16 mouse cellular contexts compared by ENCODE assay signal in genomic region chr3:105408211-105408610, GRCm38 (mm10). TPM values are rescaled to one million over a fixed set of nuclear protein-coding genes. Genes with fewer than 3 reads are reported as not detected.
A peak's percentile ranks its signal among the peaks of the same experiment; 100 is the strongest.
DNase-seq lines count a peak whose midpoint lies in the region; ATAC-seq and TF ChIP-seq lines count a peak whose summit lies in the region.
"Had no signal": no experiment of that assay in that cellular context is flagged by ENCODE, and none has a peak within 500 bp of the region (broad histone marks: within the 10 kb centered on the region; RNA-seq: fewer than 3 reads in every experiment).

No protein-coding gene starts in this region.

- ATAC-seq in forebrain, embryonic 12.5 days (ENCODE audit: low FRiP score), result peak; percentile 94
- peak; percentile 57 for ATAC-seq in hindbrain, embryonic 14.5 days (ENCODE audit: low FRiP score)

- intact Hi-C loops in left cerebral cortex, postnatal 4 days (cut with DNase I), result no loop called here
- intact Hi-C loops in left cerebral cortex, postnatal 14 days (cut with DNase I), result no loop called here

- H3K9ac ChIP-seq in forebrain, embryonic 12.5 days, result no peak overlapping the region
- no peak overlapping the region for H3K9ac ChIP-seq in hindbrain, embryonic 14.5 days
- H3K9ac ChIP-seq: lung, embryonic 15.5 days had no signal

- no peaks in the 10 kb centered on the region for H3K36me3 ChIP-seq in forebrain, embryonic 12.5 days (replicated peaks)
- H3K36me3 ChIP-seq in hindbrain, embryonic 14.5 days (replicated peaks; ENCODE audit: control insufficient read depth, insufficient read depth), result no peaks in the 10 kb centered on the region
- H3K36me3 ChIP-seq: lung, embryonic 15.5 days had no signal

- H3K4me2 ChIP-seq in forebrain, embryonic 12.5 days, result no peak overlapping the region
- no peak overlapping the region for H3K4me2 ChIP-seq in hindbrain, embryonic 14.5 days (replicated peaks)
- H3K4me2 ChIP-seq: heart, embryonic 11.5 days; liver, embryonic 11.5 days; lung, embryonic 15.5 days had no signal

- H3K9me3 ChIP-seq in forebrain, embryonic 12.5 days, result no peaks in the 10 kb centered on the region
- no peaks in the 10 kb centered on the region for H3K9me3 ChIP-seq in hindbrain, embryonic 14.5 days (ENCODE audit: control insufficient read depth, low read length)
- H3K9me3 ChIP-seq: lung, embryonic 15.5 days had no signal

- no peak overlapping the region for H3K4me3 ChIP-seq in forebrain, embryonic 12.5 days (replicated peaks)
- no peak overlapping the region for H3K4me3 ChIP-seq in hindbrain, embryonic 14.5 days (replicated peaks; ENCODE audit: low read length)
- H3K4me3 ChIP-seq in olfactory bulb, adult 2 months (ENCODE audit: insufficient read depth, low read depth, low read length), result no peak overlapping the region
- H3K4me3 ChIP-seq: erythroblast, embryonic 14.5 days; lung, embryonic 15.5 days had no signal

- TF ChIP-seq CTCF in olfactory bulb, adult 2 months (IDR thresholded peaks at IDR 0.05; ENCODE audit: insufficient read depth, low read depth, low read length), result no peak

- DNase-seq in left cerebral cortex, postnatal 4 days, result peak; percentile 70
- DNase-seq in left cerebral cortex, postnatal 14 days (ENCODE audit: low spot score in 2 of 2), result no peak
- DNase-seq in hindbrain, embryonic 14.5 days (ENCODE audit: low spot score), result no peak
- no peak for DNase-seq in urinary bladder, postnatal 4 days (ENCODE audit: low spot score in 2 of 2)
- DNase-seq in adipocyte (ENCODE audit: low spot score), result no peak
- DNase-seq in ovary, postnatal 36 days (ENCODE audit: low spot score), result no peak
- DNase-seq: adrenal gland, postnatal 25 days; heart, postnatal 4 days; kidney, adult 18-20 months had no signal

- H3K27me3 ChIP-seq in forebrain, embryonic 12.5 days, result peaks cover 5% of the 10 kb centered on the region; the same call in 1 of the 2 replicates
- H3K27me3 ChIP-seq in hindbrain, embryonic 14.5 days (ENCODE audit: control insufficient read depth, insufficient read depth, low read length), result no peaks in the 10 kb centered on the region
- H3K27me3 ChIP-seq: lung, embryonic 15.5 days had no signal

- H3K27ac ChIP-seq in forebrain, embryonic 12.5 days, result 0 out of 2 replicates have a peak overlapping the region, but pooled peaks have one; percentile 59
- peak overlapping the region; percentile 32; the same call in 1 of the 2 replicates for H3K27ac ChIP-seq in hindbrain, embryonic 14.5 days
- H3K27ac ChIP-seq in olfactory bulb, adult 2 months (ENCODE audit: insufficient read depth, low read depth, low read length), result peak overlapping the region; percentile 93
- H3K27ac ChIP-seq: lung, embryonic 15.5 days had no signal

- no peak for TF ChIP-seq POLR2A in olfactory bulb, adult 2 months (IDR thresholded peaks at IDR 0.05; ENCODE audit: insufficient read depth, low read depth, low read length)

- H3K4me1 ChIP-seq in forebrain, embryonic 12.5 days, result peaks cover 39% of the 10 kb centered on the region
- peaks cover 23% of the 10 kb centered on the region for H3K4me1 ChIP-seq in hindbrain, embryonic 14.5 days (replicated peaks; ENCODE audit: control insufficient read depth, insufficient read depth, low read length)
- H3K4me1 ChIP-seq in olfactory bulb, adult 2 months (ENCODE audit: control insufficient read depth, insufficient read depth, low read length), result peaks cover 29% of the 10 kb centered on the region

- WGBS in forebrain, embryonic 12.5 days, result 16% methylated on average over 3 of the region's 3 CpGs
- 28% methylated on average over 3 of the region's 3 CpGs for WGBS in hindbrain, embryonic 14.5 days
- WGBS in olfactory bulb, adult 2 months, result 18% methylated on average over 3 of the region's 3 CpGs

RNA-seq across cellular contexts. Expression of gene Kcnd3, which starts 43.9 kb away (rescaled TPM):
- 10 to 100 TPM; 35.8 to 41.2 TPM for total RNA-seq in left cerebral cortex, postnatal 4 days (2021)
- 10 to 100 TPM; 33.6 to 40.8 TPM for total RNA-seq in left cerebral cortex, postnatal 14 days (2021)
- 3.5 and 3.7 TPM in 2 replicates for polyA plus RNA-seq in forebrain, embryonic 12.5 days (2016; fragmentation: Nextera tagmentation; extraction: Ambion mirVana)
- polyA plus RNA-seq in hindbrain, embryonic 14.5 days (2014; fragmentation: Nextera tagmentation; extraction: Ambion mirVana), result 11.7 and 12.3 TPM in 2 replicates
- polyA plus RNA-seq in olfactory bulb, adult 2 months (2012; ENCODE audit: insufficient read depth, insufficient read length, low replicate concordance, missing spikeins), result 42.2 TPM in 1 of 2 replicates, not detected in the other
- total RNA-seq: common myeloid progenitor, adult 5-6 weeks had no signal
- polyA plus RNA-seq: erythroblast, embryonic 14.5 days had no signal

Comparison
In these comparisons a context has a peak if more than half of its experiments do, and no peak if none do; other contexts are left out.
1. H3K27ac ChIP-seq: peak in every context shown above with its lines; median percentile 93 in olfactory bulb, adult 2 months; 59 in forebrain, embryonic 12.5 days; 32 in hindbrain, embryonic 14.5 days.